Mouse (Mus musculus) testis, adult 2 months (tissue): Measurements from ENCODE around the gene Tgfbr1. TPM values are rescaled to one million over a fixed set of nuclear protein-coding genes. Genes with fewer than 3 reads are reported as not detected.

ENCODE experiments used
- H3K27ac ChIP-seq: fragments of 200-500 bp; 2 replicates; pipeline ENCODE4 v1.5.1; 2012; ENCODE audit warnings: low read depth, low read length; ENCODE audit not compliant: control insufficient read depth, insufficient read depth
- H3K27me3 ChIP-seq: fragments of 200-500 bp; 2 replicates; pipeline ENCODE4 v1.6.1; 2012; ENCODE audit warnings: mild to moderate bottlenecking, low read length, moderate library complexity; ENCODE audit not compliant: control insufficient read depth, insufficient read depth
- H3K36me3 ChIP-seq: fragments of 200-500 bp; 2 replicates; pipeline ENCODE4 v1.6.1; 2012; ENCODE audit warnings: mild to moderate bottlenecking, low read length; ENCODE audit not compliant: control insufficient read depth, insufficient read depth
- H3K4me1 ChIP-seq: fragments of 200-500 bp; 2 replicates; pipeline ENCODE4 v1.6.1; 2012; ENCODE audit warnings: low read length; ENCODE audit not compliant: control insufficient read depth, insufficient read depth
- H3K4me3 ChIP-seq: fragments of 200-500 bp; 2 replicates; pipeline ENCODE4 v1.5.1; 2012; ENCODE audit warnings: low read depth, mild to moderate bottlenecking, low read length, moderate library complexity, mixed read lengths; ENCODE audit not compliant: control insufficient read depth
- CTCF ChIP-seq: fragments of 200-500 bp; IDR thresholded peaks from 2 replicates; pipeline ENCODE4 v1.5.1; 2012; ENCODE audit warnings: low read depth, mild to moderate bottlenecking, inconsistent platforms, low read length, moderate library complexity; ENCODE audit not compliant: control insufficient read depth, insufficient read depth, insufficient replicate concordance
- POLR2A ChIP-seq: fragments of 200-500 bp; IDR thresholded peaks from 2 replicates; pipeline ENCODE4 v1.6.1; 2012; ENCODE audit warnings: low read depth, mild to moderate bottlenecking, inconsistent platforms, low read length, moderate library complexity; ENCODE audit not compliant: control insufficient read depth
- polyA plus RNA-seq: library from polyadenylated mRNA; depleted of rRNA; stranded (reverse); fragments of >200 nt; gene quantifications from 2 replicates; pipeline ENCODE4 v1.2.3, GENCODE M21; 2012; rRNA removed

Tgfbr1 gene
- polyA plus RNA-seq, 1 experiment = 17.2 TPM

- H3K27ac ChIP-seq = no peak overlapping the region
- H3K36me3 ChIP-seq = no peaks in the 10 kb centered on the region
These were observed 96.8 kb downstream of the Tgfbr1 start for GRCm38 (mm10) chr4:47449586-47450522.

More at GRCm38 (mm10) chr4:47449586-47450522, 96.8 kb downstream of the Tgfbr1 start:
- Histone ChIP-seq H3K27me3 (no peaks in the 10 kb centered on the region), H3K4me1 (no peaks in the 10 kb centered on the region), H3K4me3 (no peak overlapping the region)
- TF ChIP-seq POLR2A = no peak
- TF ChIP-seq CTCF = no peak

Other genes with a start within 250 kb of the Tgfbr1 start
- gene Col15a1, start 145.1 kb upstream of the Tgfbr1 start, polyA plus RNA-seq = 30.0 and 34.7 TPM in 2 replicates
- 5.5 and 5.8 TPM in 2 replicates for gene Alg2, start 121.1 kb downstream of the Tgfbr1 start, polyA plus RNA-seq
- 43.6 and 57.8 TPM in 2 replicates for gene Sec61b, start 121.4 kb downstream of the Tgfbr1 start, polyA plus RNA-seq